10 mouse cellular contexts compared by ENCODE assay signal in genomic region chr6:95088075-95088474, GRCm38 (mm10). TPM values are rescaled to one million over a fixed set of nuclear protein-coding genes. Genes with fewer than 3 reads are reported as not detected.
A peak's percentile ranks its signal among the peaks of the same experiment; 100 is the strongest.
DNase-seq lines count a peak whose midpoint lies in the region; TF ChIP-seq lines count a peak whose summit lies in the region.
"Had no signal": no experiment of that assay in that cellular context is flagged by ENCODE, and none has a peak within 500 bp of the region (broad histone marks: within the 10 kb centered on the region; RNA-seq: fewer than 3 reads in every experiment).

No protein-coding gene starts in this region.

- DNase-seq in adrenal gland, postnatal 10 days, result peak; percentile 7
- DNase-seq in adrenal gland, adult 18-20 months (ENCODE audit: low spot score in 2 of 2), result no peak
- no peak for DNase-seq in layer of hippocampus, adult 2 months (ENCODE audit: low spot score in 2 of 2)
- no peak for DNase-seq in layer of hippocampus, postnatal 36 days
- peak; percentile 6 for DNase-seq in thymus, postnatal 14 days
- no peak for DNase-seq in thymus, adult 18-20 months
- no peak for DNase-seq in spleen, postnatal 36 days (ENCODE audit: low spot score in 2 of 2)
- no peak for DNase-seq in urinary bladder, postnatal 14 days (ENCODE audit: low spot score)

- H3K4me3 ChIP-seq in layer of hippocampus, adult 2 months, result no peak overlapping the region
- H3K4me3 ChIP-seq: limb, embryonic 13.5 days; stomach, embryonic 15.5 days had no signal

- peak overlapping the region; percentile 40; the same call in 1 of the 2 replicates for H3K27ac ChIP-seq in layer of hippocampus, adult 2 months
- H3K27ac ChIP-seq: limb, embryonic 13.5 days; stomach, embryonic 15.5 days had no signal

- peak; percentile 79 for TF ChIP-seq CTCF in layer of hippocampus, adult 2 months (conservative IDR thresholded peaks at IDR 0.05)

RNA-seq across cellular contexts. Expression of gene Kbtbd8, which starts 29.0 kb away (rescaled TPM):
- total RNA-seq in adrenal gland, postnatal 10 days (2021), result 1 to 10 TPM; 1.8 to 2.6 TPM
- total RNA-seq in adrenal gland, adult 18-20 months (2021), result 1 to 10 TPM; 4.4 to 5.5 TPM
- total RNA-seq in layer of hippocampus, adult 2 months (2021), result 1 to 10 TPM; 6.8 to 7.7 TPM
- 10 to 100 TPM in 1 of 2 experiments, 1 to 10 TPM in 1; 8.1 to 10.9 TPM for total RNA-seq in layer of hippocampus, postnatal 36 days (2021)

Comparison
In these comparisons a context has a peak if more than half of its experiments do, and no peak if none do; other contexts are left out.
1. DNase-seq: peak in adrenal gland, postnatal 10 days (single experiment) and thymus, postnatal 14 days (single experiment); none in adrenal gland, adult 18-20 months (0 of 2), layer of hippocampus, adult 2 months (0 of 2), layer of hippocampus, postnatal 36 days (0 of 2), thymus, adult 18-20 months (0 of 2), spleen, postnatal 36 days (0 of 2) and urinary bladder, postnatal 14 days (single experiment).